Mouse (Mus musculus): ENCODE measurements around the gene Pde4dip. TPM values are rescaled to one million over a fixed set of nuclear protein-coding genes. Genes with fewer than 3 reads are reported as not detected.

Gene Pde4dip
- polyA plus RNA-seq, 1 experiment from 2014 or later, result 22.4 TPM

GRCm38 (mm10) chr3:97748789-97749188 is 139.7 kb downstream of the Pde4dip start:
- Histone ChIP-seq H3K27me3 (ENCODE audit: insufficient read depth, poor library complexity, severe bottlenecking) (no peaks in the 10 kb centered on the region), H3K27ac (no peak overlapping the region), H3K4me3 (no peak overlapping the region), H3K9me3 (no peaks in the 10 kb centered on the region), H3K4me1 (replicated peaks) (no peaks in the 10 kb centered on the region), H3K36me3 (peaks cover 99% of the 10 kb centered on the region)
- WGBS, result 94% methylated on average over 10 of the region's 10 CpGs
- no peak for DNase-seq (ENCODE audit: low spot score)

GRCm38 (mm10) chr3:97742841-97743240 is 145.7 kb downstream of the Pde4dip start:
- 90% methylated on average over 8 of the region's 8 CpGs for WGBS
- Histone ChIP-seq H3K36me3 (peaks cover 94% of the 10 kb centered on the region), H3K9me3 (no peaks in the 10 kb centered on the region), H3K4me1 (replicated peaks) (no peaks in the 10 kb centered on the region), H3K4me3 (no peak overlapping the region), H3K27me3 (ENCODE audit: insufficient read depth, poor library complexity, severe bottlenecking) (no peaks in the 10 kb centered on the region), H3K27ac (no peak overlapping the region)
- no peak for DNase-seq (ENCODE audit: low spot score)

- DNase-seq (ENCODE audit: low spot score), result no peak
- Histone ChIP-seq H3K27me3 (ENCODE audit: insufficient read depth, poor library complexity, severe bottlenecking) (no peaks in the 10 kb centered on the region), H3K36me3 (peaks cover 32% of the 10 kb centered on the region), H3K9me3 (no peaks in the 10 kb centered on the region), H3K4me3 (no peak overlapping the region), H3K4me1 (replicated peaks) (peaks cover 6% of the 10 kb centered on the region; the same call in 1 of the 2 replicates), H3K27ac (no peak overlapping the region)
- WGBS, result 88% methylated on average over 5 of the region's 5 CpGs
Measured at GRCm38 (mm10) chr3:97735575-97735974, 152.9 kb downstream of the Pde4dip start.

- Histone ChIP-seq H3K27me3 (ENCODE audit: insufficient read depth, poor library complexity, severe bottlenecking) (no peaks in the 10 kb centered on the region), H3K4me3 (no peak overlapping the region), H3K36me3 (peaks cover 19% of the 10 kb centered on the region), H3K9me3 (no peaks in the 10 kb centered on the region), H3K27ac (no peak overlapping the region), H3K4me1 (replicated peaks) (peaks cover 19% of the 10 kb centered on the region; the same call in 1 of the 2 replicates)
- DNase-seq (ENCODE audit: low spot score), result no peak
- 78% methylated on average over 4 of the region's 4 CpGs for WGBS
Measured at GRCm38 (mm10) chr3:97734259-97734658, 154.2 kb downstream of the Pde4dip start.

GRCm38 (mm10) chr3:97732622-97733021 is 155.9 kb downstream of the Pde4dip start:
- H3K27ac ChIP-seq, result no peak overlapping the region
- no peak for DNase-seq (ENCODE audit: low spot score)
- H3K36me3 ChIP-seq, result peaks cover 7% of the 10 kb centered on the region
- H3K27me3 ChIP-seq (ENCODE audit: insufficient read depth, poor library complexity, severe bottlenecking), result no peaks in the 10 kb centered on the region
- WGBS, result 90% methylated on average over 6 of the region's 6 CpGs
- H3K4me1 ChIP-seq (replicated peaks), result peaks cover 20% of the 10 kb centered on the region; the same call in 1 of the 2 replicates
- no peaks in the 10 kb centered on the region for H3K9me3 ChIP-seq
- H3K4me3 ChIP-seq, result no peak overlapping the region

DNA sequence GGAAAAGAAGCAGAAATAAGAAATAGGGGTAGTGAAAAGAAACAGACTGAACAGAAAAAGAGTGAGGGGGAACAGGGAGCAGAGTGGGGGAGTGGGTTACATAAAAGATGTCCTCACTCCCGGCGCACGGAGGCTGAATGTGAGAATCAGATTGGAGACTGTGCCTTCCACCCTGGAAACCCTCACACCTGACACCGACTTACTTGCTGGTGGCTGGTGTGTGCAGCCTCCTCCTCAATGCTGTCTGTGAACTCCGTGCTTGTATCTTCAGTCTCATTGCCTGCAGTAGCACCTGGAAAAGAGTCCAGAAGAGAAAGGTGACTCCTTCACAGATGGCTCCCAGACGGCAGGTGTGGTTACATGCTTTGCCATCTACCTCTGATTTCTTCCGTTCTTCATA is 157.9 kb downstream of the Pde4dip start:
- Histone ChIP-seq H3K9me3 (no peaks in the 10 kb centered on the region), H3K27me3 (ENCODE audit: insufficient read depth, poor library complexity, severe bottlenecking) (no peaks in the 10 kb centered on the region), H3K4me3 (no peak overlapping the region), H3K27ac (no peak overlapping the region; the same call in 1 of the 2 replicates), H3K4me1 (replicated peaks) (peaks cover 20% of the 10 kb centered on the region; the same call in 1 of the 2 replicates), H3K36me3 (no peaks in the 10 kb centered on the region)
- 64% methylated on average over 7 of the region's 7 CpGs for WGBS
- DNase-seq (ENCODE audit: low spot score), result no peak

GRCm38 (mm10) chr3:97730131-97730530 is 158.4 kb downstream of the Pde4dip start:
- H3K4me3 ChIP-seq, result no peak overlapping the region
- WGBS, result 58% methylated on average over 3 of the region's 3 CpGs
- no peak for DNase-seq (ENCODE audit: low spot score)
- H3K36me3 ChIP-seq, result no peaks in the 10 kb centered on the region
- peaks cover 20% of the 10 kb centered on the region; the same call in 1 of the 2 replicates for H3K4me1 ChIP-seq (replicated peaks)
- H3K27me3 ChIP-seq (ENCODE audit: insufficient read depth, poor library complexity, severe bottlenecking), result no peaks in the 10 kb centered on the region
- H3K9me3 ChIP-seq, result no peaks in the 10 kb centered on the region
- H3K27ac ChIP-seq, result no peak overlapping the region; the same call in 1 of the 2 replicates

GRCm38 (mm10) chr3:97727801-97728200 is 160.7 kb downstream of the Pde4dip start:
- Histone ChIP-seq H3K27me3 (ENCODE audit: insufficient read depth, poor library complexity, severe bottlenecking) (no peaks in the 10 kb centered on the region), H3K27ac (no peak overlapping the region), H3K36me3 (no peaks in the 10 kb centered on the region), H3K4me1 (replicated peaks) (peaks cover 15% of the 10 kb centered on the region; the same call in 1 of the 2 replicates), H3K4me3 (no peak overlapping the region), H3K9me3 (peaks cover 13% of the 10 kb centered on the region; the same call in 1 of the 2 replicates)
- no peak for DNase-seq (ENCODE audit: low spot score)
- 74% methylated on average over 2 of the region's 2 CpGs for WGBS

DNA sequence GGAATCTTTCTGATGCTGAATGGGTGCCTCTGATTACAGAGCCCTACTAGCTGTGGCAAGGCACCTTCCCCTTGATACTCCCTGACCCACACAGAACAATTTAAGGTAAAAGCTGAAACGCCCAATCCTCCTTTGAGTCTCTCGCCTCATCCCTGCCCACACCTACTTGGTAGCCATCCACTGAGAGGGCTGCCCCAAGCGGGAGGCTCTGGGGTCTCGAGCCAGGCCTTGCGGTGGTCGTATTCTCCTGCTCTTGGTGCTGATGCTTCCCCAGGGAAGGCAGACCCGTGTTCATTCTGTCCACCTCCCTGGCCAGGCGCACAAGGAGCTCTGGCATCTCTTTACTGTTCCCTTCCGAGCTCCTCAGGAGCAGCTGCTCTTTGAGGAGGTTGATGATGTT is 169.4 kb downstream of the Pde4dip start:
- Histone ChIP-seq H3K9me3 (peaks cover 17% of the 10 kb centered on the region; the same call in 1 of the 2 replicates), H3K27me3 (ENCODE audit: insufficient read depth, poor library complexity, severe bottlenecking) (no peaks in the 10 kb centered on the region), H3K36me3 (no peaks in the 10 kb centered on the region), H3K27ac (no peak overlapping the region), H3K4me3 (no peak overlapping the region), H3K4me1 (replicated peaks) (no peaks in the 10 kb centered on the region)
- DNase-seq (ENCODE audit: low spot score), result no peak
- WGBS, result 86% methylated on average over 9 of the region's 9 CpGs

DNA sequence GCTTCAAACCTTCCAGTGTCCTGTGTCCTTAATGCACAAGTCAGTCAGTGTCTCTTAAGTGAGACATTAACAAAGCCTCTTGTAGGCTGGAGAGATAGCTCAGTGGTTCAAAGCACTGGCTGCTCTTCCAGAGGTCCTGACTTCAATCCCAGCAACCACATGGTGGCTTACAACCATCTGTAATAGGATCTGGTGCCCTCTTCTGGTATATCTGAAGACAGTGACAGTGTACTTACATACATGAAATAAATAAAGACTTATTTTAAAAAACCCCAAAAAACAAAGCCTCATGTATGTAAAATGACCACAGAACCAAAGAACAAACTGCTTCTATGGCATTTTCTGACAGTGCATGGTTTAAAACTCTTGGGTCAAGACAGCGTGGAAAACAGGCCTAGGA is 172.6 kb downstream of the Pde4dip start:
- Histone ChIP-seq H3K4me1 (replicated peaks) (no peaks in the 10 kb centered on the region), H3K27me3 (ENCODE audit: insufficient read depth, poor library complexity, severe bottlenecking) (no peaks in the 10 kb centered on the region), H3K9me3 (no peaks in the 10 kb centered on the region), H3K27ac (no peak overlapping the region), H3K4me3 (no peak overlapping the region), H3K36me3 (no peaks in the 10 kb centered on the region)
- 83% methylated on average over 1 of the region's 1 CpGs for WGBS
- no peak for DNase-seq (ENCODE audit: low spot score)

- Histone ChIP-seq H3K4me1 (replicated peaks) (no peaks in the 10 kb centered on the region), H3K27ac (no peak overlapping the region), H3K36me3 (no peaks in the 10 kb centered on the region), H3K27me3 (ENCODE audit: insufficient read depth, poor library complexity, severe bottlenecking) (no peaks in the 10 kb centered on the region), H3K9me3 (no peaks in the 10 kb centered on the region), H3K4me3 (no peak overlapping the region)
- DNase-seq (ENCODE audit: low spot score), result no peak
- whole genome bisulfite sequencing, result 61% methylated on average over 5 of the region's 5 CpGs
Measured at GRCm38 (mm10) chr3:97710881-97711280, 177.6 kb downstream of the Pde4dip start.

GRCm38 (mm10) chr3:97710134-97710533 is 178.4 kb downstream of the Pde4dip start:
- Histone ChIP-seq H3K9me3 (no peaks in the 10 kb centered on the region), H3K4me1 (replicated peaks) (no peaks in the 10 kb centered on the region), H3K36me3 (no peaks in the 10 kb centered on the region), H3K4me3 (no peak overlapping the region), H3K27me3 (ENCODE audit: insufficient read depth, poor library complexity, severe bottlenecking) (no peaks in the 10 kb centered on the region), H3K27ac (no peak overlapping the region)
- WGBS, result 90% methylated on average over 11 of the region's 11 CpGs
- no peak for DNase-seq (ENCODE audit: low spot score)

GRCm38 (mm10) chr3:97706561-97706960 is 181.9 kb downstream of the Pde4dip start:
- WGBS, result 85% methylated on average over 4 of the region's 4 CpGs
- Histone ChIP-seq H3K27me3 (ENCODE audit: insufficient read depth, poor library complexity, severe bottlenecking) (no peaks in the 10 kb centered on the region), H3K9me3 (no peaks in the 10 kb centered on the region), H3K27ac (no peak overlapping the region), H3K4me3 (no peak overlapping the region), H3K36me3 (no peaks in the 10 kb centered on the region), H3K4me1 (replicated peaks) (no peaks in the 10 kb centered on the region)
- DNase-seq (ENCODE audit: low spot score), result no peak

- Histone ChIP-seq H3K36me3 (no peaks in the 10 kb centered on the region), H3K27ac (no peak overlapping the region), H3K27me3 (ENCODE audit: insufficient read depth, poor library complexity, severe bottlenecking) (no peaks in the 10 kb centered on the region), H3K4me3 (no peak overlapping the region), H3K4me1 (replicated peaks) (no peaks in the 10 kb centered on the region), H3K9me3 (no peaks in the 10 kb centered on the region)
- 86% methylated on average over 3 of the region's 3 CpGs for WGBS
- no peak for DNase-seq (ENCODE audit: low spot score)
Measured at GRCm38 (mm10) chr3:97705508-97705907, 183.0 kb downstream of the Pde4dip start.
